Mouse (Mus musculus) thymus, adult 2 months (tissue): ENCODE measurements around the gene Pla2g2e.
"Not testable (repeated sequence)": the region's sequence is repeated elsewhere in the genome, so short reads cannot be mapped to it uniquely, and the experiment has no call there.

Source experiments
- CTCF ChIP-seq: fragments of 200-500 bp; IDR thresholded peaks from 2 replicates; pipeline ENCODE4 v1.5.1; 2012; ENCODE audit warnings: mild to moderate bottlenecking, control low read depth, low read length, moderate library complexity, borderline replicate concordance; ENCODE audit not compliant: control insufficient read depth, poor library complexity, insufficient read depth; ENCODE audit errors: extremely low read depth
- POLR2A ChIP-seq: fragments of 200-500 bp; IDR thresholded peaks from 2 replicates; pipeline ENCODE4 v1.6.1; 2012; ENCODE audit warnings: mild to moderate bottlenecking, low read length, control low read depth, moderate library complexity; ENCODE audit not compliant: control insufficient read depth, poor library complexity, insufficient read depth; ENCODE audit errors: extremely low read depth

GRCm38 (mm10) chr4:138893789-138894188 lies 16.0 kb downstream of the Pla2g2e start:
- TF ChIP-seq CTCF, POLR2A: not testable (repeated sequence)
